Mouse (Mus musculus) embryonic facial prominence, embryonic 14.5 days (tissue): ENCODE data around the gene Foxp4. TPM values are rescaled to one million over a fixed set of nuclear protein-coding genes. Genes with fewer than 3 reads are reported as not detected.

ENCODE experiments used
- ATAC-seq: fragments of 200-750 bp; cut with Nextera tagmentation; 2 replicates; pipeline ENCODE4 v1.8.0; 2017; ENCODE audit warnings: low read depth, moderate number of reproducible peaks, moderate TSS enrichment
- DNase-seq: peaks from one replicate; pipeline ENCODE4 v3.0.0-alpha.2; 2015; ENCODE audit warnings: low spot score
- H3K27ac ChIP-seq: fragments of 300-500 bp; sonication (generic); replicated peaks from 2 replicates; pipeline ENCODE4 v1.5.1; 2014; ENCODE audit warnings: low read depth, mild to moderate bottlenecking, low read length, moderate library complexity
- H3K27me3 ChIP-seq: fragments of 300-500 bp; sonication (generic); replicated peaks from 2 replicates; pipeline ENCODE4 v1.6.1; 2014; ENCODE audit warnings: low read length; ENCODE audit not compliant: control insufficient read depth, insufficient read depth
- H3K36me3 ChIP-seq: fragments of 300-500 bp; sonication (generic); 2 replicates; pipeline ENCODE4 v1.6.1; 2014; ENCODE audit warnings: low read length, mixed read lengths; ENCODE audit not compliant: control insufficient read depth, insufficient read depth
- H3K4me1 ChIP-seq: fragments of 300-500 bp; sonication (generic); 2 replicates; pipeline ENCODE4 v1.6.1; 2014; ENCODE audit warnings: antibody characterized with exemption, low read length; ENCODE audit not compliant: control insufficient read depth, insufficient read depth
- H3K4me2 ChIP-seq: fragments of 300-500 bp; sonication (generic); 2 replicates; pipeline ENCODE4 v1.6.1; 2014; ENCODE audit warnings: low read depth, mild to moderate bottlenecking, low read length, moderate library complexity, mixed read lengths
- H3K4me3 ChIP-seq: fragments of 300-500 bp; sonication (generic); 2 replicates; pipeline ENCODE4 v1.5.1; 2014; ENCODE audit warnings: low read depth, mild to moderate bottlenecking, low read length
- H3K9ac ChIP-seq: fragments of 300-500 bp; sonication (generic); 2 replicates; pipeline ENCODE4 v1.6.1; 2014; ENCODE audit warnings: low read depth, mild to moderate bottlenecking, low read length, moderate library complexity, mixed read lengths
- H3K9me3 ChIP-seq: fragments of 300-500 bp; sonication (generic); 2 replicates; pipeline ENCODE4 v1.6.1; 2016; ENCODE audit warnings: low read length; ENCODE audit not compliant: control insufficient read depth
- WGBS: fragments of 180-500 bp; shearing (Covaris S2); extraction: QIAGEN DNeasy Blood & Tissue Kit; methylation state at CpG from one replicate; pipeline ENCODE4 v1.1.7; 2014; 5-methylcytosine and 5-hydroxymethylcytosine counted together
- polyA plus RNA-seq: library from polyadenylated mRNA; unstranded; fragments of >200 nt; fragmentation: Nextera tagmentation; extraction: Ambion mirVana; gene quantifications from 2 replicates; pipeline ENCODE4 v1.2.1, GENCODE M21; 2014

Foxp4 gene
- polyA plus RNA-seq, 1 experiment from 2014 or later, result 21.0 TPM

- peaks cover 42% of the 10 kb centered on the region for H3K4me1 ChIP-seq
- peak overlapping the region; percentile 38; the same call in 1 of the 2 replicates for H3K9ac ChIP-seq
- ATAC-seq (peak; percentile 51), DNase-seq (peak; percentile 76)
- 15% methylated on average over 3 of the region's 3 CpGs for WGBS
- H3K36me3 ChIP-seq, result peaks cover 51% of the 10 kb centered on the region
- H3K4me2 ChIP-seq, result peak overlapping the region; percentile 51
- H3K4me3 ChIP-seq, result peak overlapping the region; percentile 26; the same call in 1 of the 2 replicates
- H3K9me3 ChIP-seq, result no peaks in the 10 kb centered on the region
- H3K27ac ChIP-seq, result peak overlapping the region; percentile 40; the same call in 1 of the 2 replicates
- no peaks in the 10 kb centered on the region for H3K27me3 ChIP-seq
Measured at GRCm38 (mm10) chr17:47879207-47879606, 45.2 kb downstream of the Foxp4 start.

GRCm38 (mm10) chr17:47878378-47879089 is 45.9 kb downstream of the Foxp4 start:
- DNase-seq (peak; percentile 78), ATAC-seq (peak; percentile 60)
- Histone ChIP-seq H3K4me2 (peak overlapping the region; percentile 51), H3K36me3 (peaks cover 46% of the 10 kb centered on the region), H3K9me3 (no peaks in the 10 kb centered on the region), H3K27me3 (no peaks in the 10 kb centered on the region), H3K27ac (peak overlapping the region; percentile 34), H3K9ac (peak overlapping the region; percentile 38), H3K4me1 (peaks cover 45% of the 10 kb centered on the region), H3K4me3 (peak overlapping the region; percentile 26)
- WGBS, result 21% methylated on average over 9 of the region's 35 CpGs

- Histone ChIP-seq H3K4me1 (peaks cover 45% of the 10 kb centered on the region), H3K9me3 (no peaks in the 10 kb centered on the region), H3K27ac (peak overlapping the region; percentile 34; the same call in 1 of the 2 replicates), H3K27me3 (no peaks in the 10 kb centered on the region), H3K4me3 (peak overlapping the region; percentile 26; the same call in 1 of the 2 replicates), H3K36me3 (peaks cover 50% of the 10 kb centered on the region), H3K9ac (peak overlapping the region; percentile 38; the same call in 1 of the 2 replicates), H3K4me2 (peak overlapping the region; percentile 51)
- ATAC-seq (no peak), DNase-seq (no peak)
- WGBS, result 35% methylated on average over 10 of the region's 10 CpGs
Measured at GRCm38 (mm10) chr17:47877715-47878377, 46.6 kb downstream of the Foxp4 start.

GRCm38 (mm10) chr17:47876776-47877714 is 47.4 kb downstream of the Foxp4 start:
- H3K27ac ChIP-seq, result no peak overlapping the region
- no peak overlapping the region for H3K4me3 ChIP-seq
- no peaks in the 10 kb centered on the region for H3K9me3 ChIP-seq
- no peaks in the 10 kb centered on the region for H3K27me3 ChIP-seq
- H3K4me1 ChIP-seq, result peaks cover 43% of the 10 kb centered on the region
- DNase-seq (no peak), ATAC-seq (no peak)
- 52% methylated on average over 26 of the region's 26 CpGs for WGBS
- H3K4me2 ChIP-seq, result peak overlapping the region; percentile 51; the same call in 1 of the 2 replicates
- no peak overlapping the region for H3K9ac ChIP-seq
- H3K36me3 ChIP-seq, result peaks cover 53% of the 10 kb centered on the region

GRCm38 (mm10) chr17:47873341-47873791 is 51.1 kb downstream of the Foxp4 start:
- no peak overlapping the region; the same call in 1 of the 2 replicates for H3K4me2 ChIP-seq
- ATAC-seq, result peak; percentile 58
- 8% methylated on average over 9 of the region's 9 CpGs for WGBS

GRCm38 (mm10) chr17:47872311-47873011 is 52.0 kb downstream of the Foxp4 start:
- Histone ChIP-seq H3K9me3 (no peaks in the 10 kb centered on the region), H3K27ac (no peak overlapping the region), H3K4me2 (no peak overlapping the region), H3K9ac (no peak overlapping the region; the same call in 1 of the 2 replicates), H3K36me3 (peaks cover 74% of the 10 kb centered on the region), H3K4me1 (peaks cover 4% of the 10 kb centered on the region; the same call in 1 of the 2 replicates), H3K27me3 (no peaks in the 10 kb centered on the region), H3K4me3 (no peak overlapping the region)
- DNase-seq (no peak), ATAC-seq (no peak)
- WGBS, result 86% methylated on average over 31 of the region's 31 CpGs

More at GRCm38 (mm10) chr17:47873341-47873791, 51.1 kb downstream of the Foxp4 start:
- no peaks in the 10 kb centered on the region for H3K27me3 ChIP-seq
- DNase-seq, result peak; percentile 83
- no peak overlapping the region for H3K27ac ChIP-seq
- H3K4me1 ChIP-seq, result peaks cover 12% of the 10 kb centered on the region
- no peaks in the 10 kb centered on the region for H3K9me3 ChIP-seq
- H3K36me3 ChIP-seq, result peaks cover 80% of the 10 kb centered on the region
- no peak overlapping the region for H3K4me3 ChIP-seq
- H3K9ac ChIP-seq, result no peak overlapping the region

- Histone ChIP-seq H3K4me3 (no peak overlapping the region), H3K9me3 (no peaks in the 10 kb centered on the region), H3K36me3 (peaks cover 58% of the 10 kb centered on the region), H3K9ac (no peak overlapping the region), H3K4me2 (no peak overlapping the region), H3K4me1 (0 out of 2 replicates have a peak, but pooled peaks cover 3% of the 10 kb centered on the region), H3K27me3 (no peaks in the 10 kb centered on the region), H3K27ac (no peak overlapping the region)
- no peak for ATAC-seq
- WGBS, result 92% methylated on average over 10 of the region's 10 CpGs
- no peak for DNase-seq
Measured at GRCm38 (mm10) chr17:47869874-47870273, 54.6 kb downstream of the Foxp4 start.
